Mouse (Mus musculus): ENCODE data around the gene Car7. TPM values are rescaled to one million over a fixed set of nuclear protein-coding genes. Genes with fewer than 3 reads are reported as not detected.
"Not testable (repeated sequence)": the region's sequence is repeated elsewhere in the genome, so short reads cannot be mapped to it uniquely, and the experiment has no call there.

The Car7 gene
- polyA plus RNA-seq, 1 experiment from 2014 or later, result 3.2 TPM

DNA sequence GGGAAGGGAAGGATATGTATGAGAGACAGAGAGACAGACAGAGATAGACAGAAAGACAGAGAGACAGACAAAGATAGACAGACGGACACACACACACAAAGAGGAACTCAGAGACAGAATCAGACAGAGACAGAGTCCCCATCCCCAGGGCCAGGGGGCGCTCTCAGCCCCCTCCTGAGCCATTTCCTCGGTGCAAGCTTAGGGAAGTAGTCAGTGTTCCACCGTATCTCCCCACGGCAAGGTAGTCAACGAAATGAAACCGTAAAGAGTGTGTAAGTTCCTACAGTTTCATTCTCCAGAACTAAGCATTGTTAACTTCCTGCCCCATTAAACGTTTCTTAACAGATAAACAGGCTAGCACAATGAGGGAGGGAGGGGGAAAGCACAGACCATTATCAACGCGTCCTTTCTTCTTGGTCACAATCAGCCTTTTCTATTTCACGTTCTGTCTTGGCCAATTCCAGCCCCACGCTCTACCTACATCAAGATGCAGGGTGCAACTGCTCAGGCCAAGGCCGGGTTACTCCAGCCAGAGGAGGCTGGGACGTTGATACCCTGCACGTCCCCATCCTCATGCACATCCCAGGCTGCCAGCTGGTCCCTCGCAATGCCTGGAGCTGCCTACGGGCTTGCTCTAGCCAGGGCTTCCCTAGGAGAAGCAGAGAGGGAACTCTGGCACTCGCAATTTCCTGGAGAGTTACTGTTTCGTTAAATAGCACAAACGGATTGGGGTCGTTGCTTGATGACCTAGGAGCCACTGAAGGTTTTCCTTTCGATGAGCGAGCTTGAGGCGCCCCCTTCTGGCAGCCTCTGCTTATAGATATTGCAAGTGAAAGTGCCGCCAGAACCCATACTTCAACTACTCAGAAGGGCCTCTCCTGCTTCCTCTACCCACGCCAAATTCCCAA is 36.2 kb downstream of the Car7 start:
- 8% methylated on average over 26 of the region's 26 CpGs for WGBS
- H3K9ac ChIP-seq, result 0 out of 2 replicates have a peak overlapping the region, but pooled peaks have one; percentile 25

DNA sequence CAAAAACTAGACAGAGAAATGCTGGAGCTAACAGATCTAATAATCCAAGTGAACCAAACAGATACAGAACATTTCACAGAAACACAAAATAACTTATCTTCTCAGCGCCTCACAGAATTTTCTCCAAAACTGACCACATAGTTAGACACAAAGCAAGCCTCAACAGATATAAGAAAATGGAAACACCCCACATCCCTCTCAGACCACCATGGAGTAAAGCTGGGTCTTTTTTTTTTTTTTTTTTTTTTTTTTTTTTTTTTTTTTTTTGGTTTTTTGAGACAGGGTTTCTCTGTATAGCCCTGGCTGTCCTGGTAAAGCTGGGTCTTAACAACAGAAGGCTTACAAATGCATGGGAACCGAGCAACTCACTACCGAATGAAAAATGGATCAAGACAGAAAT is 42.3 kb downstream of the Car7 start:
- Histone ChIP-seq H3K4me3 (no peak overlapping the region), H3K4me1 (no peaks in the 10 kb centered on the region), H3K9me3 (no peaks in the 10 kb centered on the region), H3K9ac (no peak overlapping the region), H3K36me3 (replicated peaks) (no peaks in the 10 kb centered on the region), H3K27me3 (replicated peaks) (no peaks in the 10 kb centered on the region), H3K4me2 (no peak overlapping the region), H3K27ac (no peak overlapping the region)
- 89% methylated on average over 3 of the region's 3 CpGs for WGBS
- no peak for ATAC-seq (replicated peaks)

More for the DNA sequence above, 36.2 kb downstream of the Car7 start:
- peak; percentile 76; the same call in 1 of the 2 replicates for ATAC-seq (replicated peaks)
- peaks cover 5% of the 10 kb centered on the region; the same call in 1 of the 2 replicates for H3K4me1 ChIP-seq
- no peak overlapping the region for H3K27ac ChIP-seq
- peak overlapping the region; percentile 63 for H3K4me2 ChIP-seq
- H3K4me3 ChIP-seq, result peak overlapping the region; percentile 34
- no peaks in the 10 kb centered on the region for H3K27me3 ChIP-seq (replicated peaks)
- H3K36me3 ChIP-seq (replicated peaks), result no peaks in the 10 kb centered on the region
- no peaks in the 10 kb centered on the region for H3K9me3 ChIP-seq

DNA sequence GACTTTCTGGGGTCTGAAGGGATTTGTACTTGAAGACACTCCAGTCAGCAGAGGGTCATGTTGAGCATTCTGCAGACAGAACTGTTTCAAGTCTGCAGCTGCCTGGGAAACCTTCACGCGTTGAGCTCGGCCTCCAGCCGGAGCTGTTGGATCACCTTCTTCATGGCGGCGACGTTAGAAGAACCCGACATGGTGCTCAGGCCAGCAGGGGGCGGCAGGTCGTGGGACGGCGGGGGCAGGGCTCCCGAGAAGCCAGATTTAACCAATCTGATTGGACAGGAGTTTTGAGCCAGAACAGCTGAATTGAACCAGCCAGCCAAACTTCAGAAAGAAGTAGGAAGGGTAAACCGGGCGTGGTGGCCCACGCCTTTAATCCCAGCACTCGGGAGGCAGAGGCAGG is 43.1 kb downstream of the Car7 start:
- H3K27me3 ChIP-seq (replicated peaks); H3K36me3 ChIP-seq (replicated peaks); ATAC-seq (replicated peaks); H3K27ac ChIP-seq; H3K4me2 ChIP-seq; H3K4me3 ChIP-seq; H3K9me3 ChIP-seq; H3K9ac ChIP-seq; H3K4me1 ChIP-seq: not testable (repeated sequence)
- WGBS, result 79% methylated on average over 17 of the region's 17 CpGs

DNA sequence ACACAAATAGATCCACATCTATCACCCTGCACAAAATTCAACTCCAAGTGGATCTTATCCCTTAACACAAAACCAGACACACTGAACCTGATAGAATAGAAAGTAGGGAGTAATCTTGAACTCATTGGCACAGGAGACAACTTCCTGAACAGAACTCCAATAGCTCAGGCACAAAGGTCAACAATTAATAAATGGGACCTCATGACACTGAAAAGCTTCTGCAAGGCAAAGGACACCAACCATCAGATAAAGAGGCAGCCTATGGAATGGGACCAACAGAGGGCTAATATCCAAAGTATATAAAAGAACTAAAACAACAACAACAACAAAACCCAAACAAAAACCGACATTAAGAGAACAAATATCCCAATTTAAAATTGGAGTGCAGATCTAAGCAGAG is 50.0 kb downstream of the Car7 start:
- Histone ChIP-seq H3K9ac (no peak overlapping the region), H3K9me3 (peaks cover 3% of the 10 kb centered on the region; the same call in 1 of the 2 replicates), H3K27me3 (replicated peaks) (no peaks in the 10 kb centered on the region), H3K36me3 (replicated peaks) (no peaks in the 10 kb centered on the region), H3K27ac (no peak overlapping the region), H3K4me1 (no peaks in the 10 kb centered on the region), H3K4me2 (no peak overlapping the region), H3K4me3 (no peak overlapping the region)
- WGBS, result 54% methylated on average over 1 of the region's 1 CpGs
- ATAC-seq (replicated peaks), result no peak

DNA sequence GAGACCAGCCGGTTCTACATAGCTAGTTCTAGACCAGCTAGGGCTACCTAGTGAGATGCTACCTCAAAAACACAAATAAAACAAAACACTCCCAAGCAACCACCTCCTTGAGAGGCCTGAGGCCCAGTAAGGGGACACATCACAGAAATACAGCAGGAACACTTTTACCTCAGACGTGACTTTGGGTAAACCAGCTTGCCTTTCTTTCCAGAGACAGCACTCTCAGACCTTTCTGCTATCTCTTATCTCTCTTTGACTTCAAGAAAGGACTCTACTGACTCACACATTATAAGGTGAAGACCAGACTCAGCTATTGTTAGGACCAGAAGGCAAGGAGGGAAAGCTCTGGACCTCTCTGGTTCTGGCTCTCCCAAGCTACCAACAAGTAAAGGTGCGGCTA is 55.8 kb downstream of the Car7 start:
- WGBS, result 97% methylated on average over 3 of the region's 3 CpGs
- ATAC-seq (replicated peaks), result no peak
- H3K36me3 ChIP-seq (replicated peaks), result peaks cover 11% of the 10 kb centered on the region; the same call in 1 of the 2 replicates
- H3K9ac ChIP-seq, result no peak overlapping the region
- H3K27me3 ChIP-seq (replicated peaks), result no peaks in the 10 kb centered on the region
- peaks cover 11% of the 10 kb centered on the region for H3K4me1 ChIP-seq
- no peak overlapping the region for H3K4me3 ChIP-seq
- H3K4me2 ChIP-seq, result no peak overlapping the region
- H3K9me3 ChIP-seq, result no peaks in the 10 kb centered on the region
- no peak overlapping the region for H3K27ac ChIP-seq

DNA sequence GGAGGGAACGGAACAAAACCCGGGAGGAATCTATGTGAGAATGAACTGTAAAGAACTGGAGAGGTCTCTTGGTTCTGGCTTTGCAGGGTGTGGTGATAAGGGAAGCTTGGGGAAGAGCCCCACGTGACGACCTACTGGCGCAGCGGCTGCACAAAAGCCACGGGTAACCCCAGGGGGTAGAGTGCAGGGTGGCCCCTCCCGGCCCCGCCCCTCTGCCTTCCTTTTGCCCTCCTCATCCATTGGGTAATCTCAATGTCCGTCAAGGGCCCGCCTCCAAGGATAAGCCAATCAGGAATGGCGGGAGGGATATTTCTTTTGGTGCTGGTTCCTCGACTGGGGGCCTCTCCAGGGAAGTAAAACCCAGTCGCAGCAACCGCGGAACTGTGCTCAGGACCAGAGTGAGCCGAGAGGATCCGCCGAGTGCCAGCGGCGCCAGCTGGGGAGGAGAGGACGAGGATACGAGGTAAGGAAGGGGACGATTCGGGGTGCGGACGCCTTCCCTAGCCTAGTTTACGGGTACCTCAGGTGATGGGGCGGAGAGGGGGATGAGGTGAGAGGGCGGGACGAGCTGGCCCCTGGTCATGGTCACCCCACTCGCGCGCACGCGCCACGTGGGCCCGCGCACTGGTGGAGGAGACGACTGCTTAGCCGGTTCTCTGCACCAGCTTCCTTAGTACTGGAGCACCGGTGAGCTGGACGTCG is 56.8 kb downstream of the Car7 start, which contains the start of gene Pdp2:
Gene Pdp2 (plus strand): TSS at position 319 of the 702 bp plus-strand sequence.
- Histone ChIP-seq H3K36me3 (replicated peaks) (peaks cover 11% of the 10 kb centered on the region; the same call in 1 of the 2 replicates), H3K4me3 (peak within 1 kb of the TSS; percentile 74), H3K27me3 (replicated peaks) (no peaks in the 10 kb centered on the region), H3K9ac (peak within 1 kb of the TSS; percentile 66), H3K9me3 (no peaks in the 10 kb centered on the region), H3K4me2 (peak within 1 kb of the TSS; percentile 80), H3K4me1 (peaks cover 11% of the 10 kb centered on the region), H3K27ac (peak within 1 kb of the TSS; percentile 85)
- ATAC-seq (replicated peaks), result peak; percentile 98
- WGBS, result under 1% methylated on average over 44 of the region's 44 CpGs

DNA sequence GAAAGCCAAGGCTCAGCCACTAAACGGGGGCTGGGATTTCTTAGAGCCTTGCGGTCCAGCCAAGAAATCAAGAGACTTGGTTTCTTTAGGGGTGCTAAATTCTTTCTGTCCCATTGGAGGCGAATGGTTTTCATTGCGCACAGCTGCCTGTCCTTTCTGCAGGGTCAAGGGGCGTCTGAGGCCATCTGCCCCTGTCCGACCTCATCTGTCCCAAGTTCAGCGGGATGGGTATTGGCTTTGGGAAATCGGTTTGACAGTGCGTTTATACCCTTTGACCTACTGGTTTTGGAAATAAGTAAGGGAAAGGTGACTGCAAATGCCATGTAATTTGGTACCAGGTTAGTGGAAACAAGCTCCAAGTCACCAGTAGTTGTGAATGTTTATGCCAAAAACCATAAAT is 57.4 kb downstream of the Car7 start:
- H3K36me3 ChIP-seq (replicated peaks), result peaks cover 11% of the 10 kb centered on the region; the same call in 1 of the 2 replicates
- 3% methylated on average over 9 of the region's 9 CpGs for WGBS
- peak overlapping the region; percentile 74 for H3K4me3 ChIP-seq
- no peaks in the 10 kb centered on the region for H3K27me3 ChIP-seq (replicated peaks)
- H3K4me1 ChIP-seq, result peaks cover 11% of the 10 kb centered on the region
- H3K9me3 ChIP-seq, result no peaks in the 10 kb centered on the region
- H3K27ac ChIP-seq, result peak overlapping the region; percentile 85
- ATAC-seq (replicated peaks), result no peak; the same call in 1 of the 2 replicates
- H3K9ac ChIP-seq, result peak overlapping the region; percentile 66
- peak overlapping the region; percentile 80 for H3K4me2 ChIP-seq

DNA sequence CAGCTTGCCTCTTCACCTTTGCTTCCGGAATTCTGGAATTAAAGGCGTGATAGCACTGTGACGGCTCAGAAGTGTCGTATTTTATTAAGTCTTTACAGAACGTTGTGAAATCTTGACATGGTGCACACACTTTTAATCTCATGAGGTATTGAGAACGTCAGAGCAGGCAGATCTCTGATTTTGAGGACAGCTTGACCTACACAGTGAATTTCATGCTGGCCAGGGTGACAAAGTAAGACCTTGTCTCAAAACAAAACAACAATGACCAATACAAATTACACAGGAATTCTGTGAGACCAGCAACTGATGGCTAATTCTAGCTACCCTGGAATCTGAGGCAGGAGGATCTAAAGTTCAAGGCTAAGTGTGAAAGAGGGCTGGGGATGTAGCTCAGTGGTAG is 58.1 kb downstream of the Car7 start:
- H3K4me2 ChIP-seq, result peak overlapping the region; percentile 80
- peaks cover 11% of the 10 kb centered on the region; the same call in 1 of the 2 replicates for H3K36me3 ChIP-seq (replicated peaks)
- H3K27me3 ChIP-seq (replicated peaks), result no peaks in the 10 kb centered on the region
- WGBS, result 67% methylated on average over 6 of the region's 6 CpGs
- peaks cover 11% of the 10 kb centered on the region for H3K4me1 ChIP-seq
- H3K9ac ChIP-seq, result no peak overlapping the region
- H3K27ac ChIP-seq, result no peak overlapping the region
- no peaks in the 10 kb centered on the region for H3K9me3 ChIP-seq
- no peak for ATAC-seq (replicated peaks)
- H3K4me3 ChIP-seq, result peak overlapping the region; percentile 74; the same call in 1 of the 2 replicates

DNA sequence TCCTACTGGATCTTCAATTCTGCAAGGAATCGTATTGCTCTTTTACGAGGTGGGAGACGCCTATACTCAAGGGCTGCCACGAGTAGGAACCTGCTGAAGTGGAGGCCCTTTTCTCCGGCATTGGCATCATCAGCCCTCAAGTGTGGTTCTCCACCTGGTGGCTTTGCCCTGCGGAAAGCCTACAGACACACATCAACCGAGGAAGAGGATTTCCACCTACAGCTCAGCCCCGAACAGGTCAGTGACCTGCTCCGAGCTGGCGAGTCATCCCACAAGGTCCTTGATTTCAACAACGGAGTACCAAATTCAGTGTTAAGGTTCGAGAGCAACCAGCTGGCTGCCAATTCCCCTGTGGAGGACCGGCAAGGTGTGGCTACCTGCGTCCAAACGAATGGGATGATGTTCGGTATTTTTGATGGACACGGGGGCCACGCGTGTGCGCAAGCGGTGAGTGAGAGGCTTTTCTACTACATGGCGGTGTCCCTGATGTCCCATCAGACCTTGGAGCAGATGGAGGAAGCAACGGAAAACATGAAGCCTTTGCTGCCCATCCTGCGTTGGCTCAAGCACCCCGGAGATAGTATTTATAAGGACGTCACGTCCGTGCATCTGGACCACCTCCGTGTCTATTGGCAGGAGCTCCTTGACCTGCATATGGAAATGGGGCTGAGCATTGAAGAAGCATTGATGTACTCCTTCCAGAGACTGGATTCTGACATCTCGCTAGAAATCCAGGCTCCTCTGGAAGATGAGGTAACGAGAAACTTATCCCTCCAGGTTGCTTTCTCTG is 59.2 kb downstream of the Car7 start:
- Histone ChIP-seq H3K4me2 (no peak overlapping the region), H3K4me1 (peaks cover 11% of the 10 kb centered on the region), H3K27ac (no peak overlapping the region), H3K9me3 (no peaks in the 10 kb centered on the region), H3K4me3 (no peak overlapping the region), H3K36me3 (replicated peaks) (peaks cover 11% of the 10 kb centered on the region; the same call in 1 of the 2 replicates), H3K9ac (no peak overlapping the region), H3K27me3 (replicated peaks) (no peaks in the 10 kb centered on the region)
- no peak for ATAC-seq (replicated peaks)
- WGBS, result 97% methylated on average over 31 of the region's 31 CpGs

DNA sequence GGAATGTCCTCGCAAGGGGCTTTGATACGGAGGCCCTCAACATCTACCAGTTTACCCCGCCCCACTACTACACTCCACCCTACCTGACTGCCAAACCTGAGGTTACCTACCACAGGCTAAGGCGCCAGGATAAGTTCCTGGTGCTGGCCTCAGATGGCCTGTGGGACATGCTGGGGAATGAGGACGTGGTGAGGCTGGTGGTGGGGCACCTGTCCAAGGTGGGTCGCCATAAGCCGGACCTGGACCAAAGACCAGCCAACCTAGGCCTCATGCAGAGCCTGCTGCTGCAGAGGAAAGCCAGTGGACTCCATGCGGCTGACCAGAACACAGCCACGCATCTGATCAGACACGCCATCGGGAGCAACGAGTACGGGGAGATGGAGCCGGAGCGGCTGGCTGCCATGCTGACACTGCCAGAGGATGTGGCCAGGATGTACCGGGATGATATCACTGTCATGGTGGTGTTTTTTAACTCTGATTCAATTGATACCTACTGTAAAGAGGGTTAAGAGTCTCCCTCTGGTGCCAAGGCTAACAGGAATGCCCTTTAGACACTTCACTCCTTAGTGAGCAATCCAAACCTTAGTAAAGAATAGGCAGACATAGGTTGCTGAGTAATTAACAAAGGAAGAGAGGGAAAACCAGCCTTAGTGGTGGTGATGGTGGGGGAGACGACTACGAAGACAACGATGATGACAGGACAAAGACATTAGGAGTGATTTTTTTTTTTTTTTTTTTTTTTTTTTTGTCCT is 60.3 kb downstream of the Car7 start:
- WGBS, result 93% methylated on average over 19 of the region's 19 CpGs
- Histone ChIP-seq H3K4me3 (no peak overlapping the region), H3K36me3 (replicated peaks) (peaks cover 11% of the 10 kb centered on the region; the same call in 1 of the 2 replicates), H3K27me3 (replicated peaks) (no peaks in the 10 kb centered on the region), H3K9me3 (no peaks in the 10 kb centered on the region), H3K4me1 (peaks cover 11% of the 10 kb centered on the region), H3K27ac (no peak overlapping the region), H3K9ac (no peak overlapping the region), H3K4me2 (no peak overlapping the region)
- no peak for ATAC-seq (replicated peaks)
